Mouse (Mus musculus) activated CD4-positive, CD25-positive, alpha-beta regulatory T cell, adult 4 months (primary cell): ENCODE measurements around the gene Islr2. TPM values are rescaled to one million over a fixed set of nuclear protein-coding genes. Genes with fewer than 3 reads are reported as not detected.

Experiments used
- ATAC-seq: one replicate; pipeline ENCODE4 v1.8.0; 2017
- polyA plus RNA-seq, 2 experiments: library from polyadenylated mRNA; unstranded; fragments of 100-300 nt; shearing (Covaris generic); gene quantifications; one replicate each; pipeline ENCODE4 v1.2.1; 2017

Gene Islr2
- polyA plus RNA-seq, 2 experiments from 2014 or later: not detected

DNA sequence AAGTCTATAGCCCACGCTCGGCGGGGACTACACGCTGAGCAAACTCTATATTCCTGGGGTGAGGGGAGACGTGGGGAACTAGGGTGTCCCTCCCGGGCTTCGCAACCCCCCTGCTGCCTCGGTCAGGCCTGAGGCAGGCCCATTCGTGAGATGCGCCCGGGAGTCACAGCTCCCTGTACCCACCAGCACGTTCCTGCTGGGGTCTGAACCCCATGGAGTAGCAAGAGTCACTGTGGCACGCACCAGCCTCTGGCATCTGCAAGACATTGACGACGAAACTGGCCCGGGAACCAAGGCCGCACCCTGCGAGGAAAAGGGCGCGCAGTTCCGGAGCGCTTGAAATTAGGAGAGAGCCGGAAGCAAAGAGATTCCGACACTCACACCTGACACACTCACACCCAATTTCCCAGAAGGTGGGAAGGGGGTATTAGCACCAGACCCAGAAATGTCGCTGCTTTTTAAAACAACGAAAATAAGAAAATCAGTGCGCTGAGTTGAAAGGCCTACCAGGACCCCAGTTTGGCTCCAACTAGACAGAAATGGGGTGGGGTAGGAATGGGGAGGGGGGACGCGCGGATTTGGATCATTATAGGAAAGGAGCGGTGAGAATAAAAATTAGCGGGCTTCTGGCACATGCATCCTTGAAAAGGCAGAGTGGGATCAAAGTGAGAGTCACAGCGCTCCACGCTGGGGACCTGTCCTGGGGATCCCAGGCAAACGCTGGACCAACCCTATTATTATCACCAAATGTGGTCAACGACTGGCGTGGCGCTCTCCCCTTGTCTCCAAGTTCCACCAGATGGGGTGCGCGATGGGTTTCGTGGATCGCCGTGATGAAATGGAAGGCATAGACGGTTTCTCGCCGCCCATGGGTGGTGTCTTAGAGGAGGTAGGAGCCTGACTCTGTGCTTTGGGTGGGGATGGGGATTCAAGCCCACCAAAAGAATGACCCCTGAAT, 7.2 kb downstream of the Islr2 start:
- no peak for ATAC-seq

DNA sequence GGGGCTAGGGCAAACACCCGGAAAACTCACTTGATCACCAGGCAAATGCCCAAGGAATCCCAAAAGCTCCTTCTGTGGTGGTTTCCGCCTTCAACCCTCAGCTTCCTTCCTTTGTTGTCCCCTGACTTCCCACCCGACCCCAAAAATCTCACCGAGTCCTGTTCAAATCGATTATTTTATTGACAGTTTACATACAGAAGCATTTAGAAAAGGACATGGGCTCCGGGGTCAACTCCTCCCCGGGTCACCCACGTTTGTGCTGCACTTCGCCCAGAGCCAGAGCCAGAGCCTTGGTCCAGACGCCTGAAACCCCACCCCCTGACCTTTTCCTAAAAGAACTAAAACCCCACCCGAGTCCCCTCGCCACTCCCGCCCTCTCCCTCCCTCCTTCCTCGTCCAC, 8.0 kb downstream of the Islr2 start:
- no peak for ATAC-seq

DNA sequence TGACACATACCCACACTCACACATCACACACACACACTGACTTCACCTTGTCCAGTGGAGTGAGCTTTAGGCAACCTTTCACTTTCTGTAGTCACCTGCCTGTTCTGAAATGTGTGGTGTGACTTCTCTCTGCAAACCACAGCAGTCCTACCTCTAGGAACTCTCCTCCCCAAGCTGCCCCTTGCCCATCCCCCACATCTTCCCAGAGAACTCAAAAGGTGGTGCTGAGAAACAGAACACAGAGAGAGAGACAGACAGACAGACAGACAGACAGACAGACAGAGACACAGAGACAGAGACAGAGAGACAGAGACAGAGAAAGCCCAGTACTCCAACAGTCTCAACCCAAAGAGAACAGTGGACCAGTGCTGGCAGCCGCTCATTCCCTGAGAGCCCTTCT, 8.4 kb downstream of the Islr2 start:
- ATAC-seq: no peak

DNA sequence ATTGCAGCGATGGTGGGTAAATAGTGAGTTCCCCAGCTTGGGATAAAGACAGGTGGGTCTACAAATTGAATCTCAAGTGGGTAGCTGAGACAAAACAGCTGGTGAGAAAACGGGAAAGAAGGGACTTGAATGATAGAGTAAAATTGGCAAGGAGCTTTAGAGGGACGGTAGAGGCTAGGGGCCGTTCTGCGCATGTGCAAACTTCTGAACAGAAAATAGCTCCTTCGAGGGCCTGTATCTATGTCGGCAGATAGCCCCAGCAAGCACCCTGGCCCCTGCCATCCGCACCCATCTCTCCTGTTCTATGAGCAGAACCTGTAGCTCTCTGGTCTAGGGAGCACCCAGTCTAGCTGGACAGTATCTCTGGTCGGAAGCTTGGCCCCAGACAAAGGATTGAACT, 9.9 kb downstream of the Islr2 start:
- ATAC-seq: no peak

DNA sequence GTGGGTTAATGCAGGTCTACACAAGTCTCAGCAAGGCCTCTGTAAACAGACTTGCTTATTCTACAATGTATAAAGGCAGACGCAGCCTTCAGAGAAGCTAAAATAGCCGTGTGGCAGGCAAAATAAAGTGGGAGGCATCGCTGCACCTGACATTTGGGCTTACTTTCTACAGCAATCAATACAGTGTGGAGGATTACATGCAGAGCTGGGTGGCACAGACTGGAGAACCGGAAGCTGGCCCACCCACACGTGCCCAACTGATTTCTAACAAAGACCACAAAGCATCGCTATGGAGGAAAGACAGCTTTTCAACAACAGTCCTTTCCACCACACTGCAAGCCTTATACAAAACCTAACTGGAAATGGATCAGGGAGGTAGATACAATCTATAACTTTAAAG, 19.7 kb downstream of the Islr2 start:
- no peak for ATAC-seq

DNA sequence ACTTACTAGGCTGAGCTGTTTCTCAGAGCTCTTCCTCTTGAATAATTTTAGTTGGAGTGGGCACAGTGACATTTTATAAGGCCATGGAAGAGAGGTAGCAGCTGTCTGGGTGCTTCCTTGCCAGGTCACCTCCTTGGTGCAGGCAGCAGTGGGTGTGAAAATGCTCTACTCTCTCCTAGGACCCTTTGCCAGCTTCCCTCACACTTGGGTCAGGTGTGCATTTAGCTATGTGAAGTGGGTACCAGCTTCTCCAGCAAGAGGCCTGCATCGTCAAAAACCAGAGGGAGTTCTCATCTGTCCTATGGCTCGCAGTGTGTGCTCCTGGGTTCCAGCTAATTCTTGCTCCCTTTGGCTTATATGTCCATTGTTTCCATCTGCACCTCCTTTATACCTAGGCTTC, 24.7 kb downstream of the Islr2 start:
- ATAC-seq: no peak

DNA sequence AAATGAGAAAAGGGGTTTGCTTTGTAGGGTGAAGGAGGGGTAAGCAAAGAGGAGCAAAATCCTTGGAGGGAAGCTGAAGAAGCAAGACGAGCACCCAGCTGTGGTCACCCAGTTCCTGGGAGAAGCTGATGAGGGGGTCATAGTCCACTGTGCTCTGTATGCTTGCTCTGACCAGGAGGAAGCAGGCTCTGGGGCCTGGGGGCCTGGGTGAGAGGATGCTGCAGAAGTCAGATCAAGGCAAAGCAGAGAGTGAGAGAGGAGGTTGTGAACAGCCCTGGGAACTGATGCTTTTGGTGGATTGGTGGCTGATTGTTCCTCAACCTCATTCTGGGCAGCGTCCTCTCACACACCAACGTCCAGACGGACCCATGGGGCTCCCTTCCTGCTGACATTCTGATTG, 27.0 kb downstream of the Islr2 start:
- ATAC-seq: no peak

DNA sequence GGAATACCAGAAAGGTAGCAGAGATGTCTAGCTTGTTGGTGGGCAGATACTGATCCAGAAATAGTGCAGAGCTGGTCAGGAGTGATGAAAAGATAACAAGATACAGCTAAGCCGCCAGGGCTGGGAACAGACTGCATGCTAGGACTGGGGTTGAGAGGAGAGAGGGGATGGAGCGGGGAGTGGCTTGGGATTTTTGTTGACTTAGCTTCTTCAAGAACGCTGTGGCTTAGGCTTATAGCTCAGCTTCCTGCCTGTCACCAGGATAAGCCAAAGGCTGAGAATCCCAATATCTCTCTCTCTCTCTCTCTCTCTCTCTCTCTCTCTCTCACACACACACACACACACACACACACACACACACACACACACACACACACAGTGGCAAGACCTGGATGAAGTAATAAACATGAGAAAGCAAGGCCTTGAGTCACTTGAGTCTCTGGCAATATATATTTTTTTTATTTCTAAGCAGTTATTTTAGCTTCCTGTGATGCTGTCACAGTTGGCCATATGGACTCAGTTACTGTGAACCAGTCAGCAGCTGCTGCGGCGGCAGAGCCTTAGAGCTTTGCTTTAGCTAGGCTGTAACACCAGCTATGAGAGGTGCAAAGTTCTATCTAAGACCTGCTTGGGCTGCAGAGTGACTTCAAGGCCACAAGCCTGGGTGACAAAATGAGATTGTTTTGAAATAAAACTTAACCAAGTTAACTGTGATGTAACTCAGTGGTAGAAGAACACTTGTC, 28.2 kb downstream of the Islr2 start:
- ATAC-seq: no peak

DNA sequence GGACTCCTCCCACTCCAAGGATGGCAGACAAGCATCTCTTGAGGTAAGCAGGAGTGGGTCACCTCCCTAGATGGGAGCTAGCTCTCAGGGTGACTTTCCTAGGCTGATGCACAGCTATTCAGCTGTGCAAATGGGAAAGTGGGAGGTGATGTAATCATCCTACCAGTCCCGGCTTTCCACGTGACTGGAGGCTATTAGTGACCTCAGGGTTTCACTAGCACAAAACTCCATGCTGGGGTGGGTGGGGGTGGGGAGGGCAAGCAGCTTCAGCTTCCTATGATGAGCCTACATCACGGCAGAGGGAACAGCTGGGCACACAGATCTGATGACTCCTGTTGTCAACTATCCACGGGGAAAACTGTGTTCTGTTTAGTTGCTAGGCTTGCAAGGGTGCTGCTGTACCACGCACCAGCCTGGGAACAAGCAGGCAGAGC, 29.3 kb downstream of the Islr2 start:
- ATAC-seq: no peak

DNA sequence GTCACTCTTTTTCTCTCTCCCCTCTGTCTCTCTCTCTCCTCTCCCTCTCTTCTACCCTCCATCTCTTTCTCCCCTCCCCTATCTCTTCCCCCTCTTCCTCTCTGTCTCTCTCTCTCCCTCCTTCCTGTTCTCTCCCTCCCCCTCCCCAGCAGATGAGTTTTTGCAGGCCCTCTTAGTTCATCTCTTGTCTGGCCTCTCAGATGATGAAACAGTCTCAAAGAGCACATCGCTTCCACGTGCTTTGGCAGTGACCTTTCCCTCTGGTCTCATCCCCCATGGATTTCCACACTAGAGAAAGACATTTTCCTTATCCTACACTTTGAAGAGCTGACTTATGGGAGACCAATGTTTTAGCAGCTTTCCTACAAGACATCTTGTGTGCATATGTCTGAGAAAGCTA, 31.3 kb downstream of the Islr2 start:
- ATAC-seq: no peak

DNA sequence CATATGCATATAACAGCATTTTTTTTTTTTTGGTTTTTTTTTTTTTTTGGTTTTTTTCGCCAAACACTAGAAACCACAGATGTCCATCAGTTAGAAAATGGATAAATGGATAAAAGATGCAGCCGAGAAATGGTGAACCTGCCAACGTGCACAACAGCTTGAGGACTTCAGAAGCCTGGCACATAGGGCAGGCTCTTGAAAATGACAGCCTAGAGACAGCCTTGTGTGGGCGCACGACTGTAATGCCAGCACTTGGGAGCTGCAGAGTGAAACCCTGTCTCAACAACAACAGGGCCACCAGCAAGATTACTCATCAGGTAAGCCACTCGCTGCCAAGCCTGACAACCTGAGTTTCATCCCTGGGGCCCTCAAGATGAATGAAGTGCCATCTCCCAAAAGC, 34.7 kb downstream of the Islr2 start:
- ATAC-seq: no peak

DNA sequence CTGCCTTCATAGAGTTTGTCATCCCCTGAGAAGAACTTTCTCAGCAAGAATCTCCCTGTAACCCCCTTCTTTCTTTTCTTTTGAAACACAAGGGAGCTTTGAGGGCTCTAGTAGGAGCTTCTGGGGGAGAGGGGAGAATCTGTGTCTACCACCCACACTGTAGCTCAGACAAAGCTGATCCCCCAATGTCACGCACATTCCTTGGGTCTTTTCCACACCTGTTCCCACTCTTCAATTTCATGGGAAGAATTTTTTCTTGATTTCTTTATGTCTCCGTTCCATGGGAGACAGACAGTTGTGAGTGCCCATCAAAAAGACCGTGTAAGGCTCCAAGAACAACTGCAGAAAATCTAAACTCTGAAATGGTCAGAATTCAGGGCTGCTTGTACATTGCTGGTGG, 35.2 kb downstream of the Islr2 start:
- ATAC-seq: no peak

DNA sequence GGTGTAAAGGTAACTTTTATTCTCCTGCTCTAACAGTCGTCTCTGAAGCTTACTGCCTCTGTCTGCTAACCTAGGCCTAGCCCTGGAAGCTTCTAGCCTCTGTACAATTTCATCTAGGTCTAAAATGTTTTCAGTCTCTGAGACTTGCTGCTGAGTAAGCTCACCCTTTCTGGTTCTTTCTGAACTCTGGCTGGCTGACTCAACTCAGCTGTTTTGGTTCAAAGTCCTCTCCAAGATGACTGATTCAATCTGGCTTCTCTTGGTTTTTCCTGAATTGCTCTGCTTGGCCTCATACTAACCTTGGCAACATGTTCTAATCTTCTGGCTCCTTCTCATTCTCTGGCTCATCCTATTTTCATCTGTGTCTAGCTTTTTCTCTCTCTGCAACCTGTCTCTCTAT, 38.3 kb downstream of the Islr2 start:
- ATAC-seq: no peak

DNA sequence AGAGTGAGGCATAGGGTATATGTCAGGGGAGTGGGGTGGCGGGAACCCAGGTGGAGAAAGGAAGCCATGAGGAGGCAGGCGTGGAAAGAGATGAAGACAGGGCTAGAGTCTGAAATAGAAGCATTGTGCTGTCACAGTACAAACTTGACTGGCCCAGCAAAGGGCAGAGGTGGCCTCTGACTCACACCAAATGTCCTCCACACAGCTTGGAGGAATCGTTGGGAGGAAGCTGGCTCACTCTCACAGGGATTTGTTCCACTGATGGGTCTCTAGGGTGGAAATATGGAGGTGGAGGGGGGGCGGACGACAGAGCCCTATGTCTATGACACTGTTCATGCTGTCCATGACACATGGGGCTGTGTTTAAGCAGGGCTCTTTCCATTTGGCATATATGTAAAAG, 41.0 kb downstream of the Islr2 start:
- ATAC-seq: no peak

DNA sequence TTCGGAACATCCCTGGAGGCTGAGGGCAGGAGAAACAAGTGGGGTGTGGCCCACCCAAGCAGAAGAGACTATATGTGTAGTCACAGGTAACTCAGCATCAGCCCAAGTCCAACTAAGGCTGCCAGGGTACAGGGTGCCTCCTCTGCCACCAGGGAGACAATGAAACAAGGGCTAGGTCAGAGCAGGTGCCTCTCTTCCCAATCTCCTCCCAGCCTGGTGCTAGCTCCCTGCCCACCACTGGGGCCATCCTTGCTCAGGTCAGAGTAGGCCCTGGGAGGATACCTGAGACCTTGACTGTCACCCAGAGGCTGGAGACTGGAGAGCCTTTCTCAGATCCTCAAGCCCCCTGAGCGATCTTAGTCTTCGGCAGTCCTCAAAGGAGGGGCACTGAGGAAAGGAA, 41.9 kb downstream of the Islr2 start:
- ATAC-seq: no peak

DNA sequence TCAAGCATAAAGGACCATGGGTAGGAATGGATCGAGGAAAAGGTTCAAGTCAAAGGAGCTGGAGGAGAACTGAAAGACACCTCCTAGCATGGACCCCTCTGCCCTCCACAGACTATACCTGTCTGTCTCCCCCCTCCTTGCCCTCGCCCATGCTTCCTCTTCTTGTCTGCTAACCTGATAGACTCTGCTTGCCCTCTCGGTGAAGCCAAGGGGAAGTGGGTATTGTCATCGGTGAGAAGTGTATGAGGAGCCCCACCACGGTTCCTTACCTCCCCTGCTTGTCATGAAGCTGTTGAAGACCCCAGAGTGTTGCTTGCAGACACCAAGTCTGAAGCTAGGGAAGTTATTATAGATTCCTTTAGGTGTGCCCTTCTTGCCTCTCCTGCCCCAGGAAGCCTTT, 43.8 kb downstream of the Islr2 start:
- no peak for ATAC-seq

DNA sequence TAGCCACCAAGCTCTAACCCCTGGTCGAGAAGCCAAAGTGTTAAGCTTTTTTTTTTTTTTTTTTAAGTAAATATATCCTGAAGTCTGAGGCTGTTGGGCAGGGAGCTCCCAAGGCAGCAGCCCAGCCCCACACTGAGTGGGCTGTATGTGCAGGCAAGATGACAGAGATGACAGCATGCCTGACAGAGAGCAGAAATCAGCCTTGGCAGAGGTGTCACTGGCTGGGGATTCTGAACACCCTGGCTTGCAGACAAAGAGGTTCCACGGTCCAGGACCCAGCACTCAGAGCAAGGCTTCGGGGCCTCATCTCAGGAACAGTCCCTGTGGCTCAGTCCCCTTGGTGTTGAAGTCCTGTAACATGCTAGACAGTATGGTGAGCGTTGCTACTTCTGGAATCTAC, 44.3 kb downstream of the Islr2 start:
- ATAC-seq: no peak

DNA sequence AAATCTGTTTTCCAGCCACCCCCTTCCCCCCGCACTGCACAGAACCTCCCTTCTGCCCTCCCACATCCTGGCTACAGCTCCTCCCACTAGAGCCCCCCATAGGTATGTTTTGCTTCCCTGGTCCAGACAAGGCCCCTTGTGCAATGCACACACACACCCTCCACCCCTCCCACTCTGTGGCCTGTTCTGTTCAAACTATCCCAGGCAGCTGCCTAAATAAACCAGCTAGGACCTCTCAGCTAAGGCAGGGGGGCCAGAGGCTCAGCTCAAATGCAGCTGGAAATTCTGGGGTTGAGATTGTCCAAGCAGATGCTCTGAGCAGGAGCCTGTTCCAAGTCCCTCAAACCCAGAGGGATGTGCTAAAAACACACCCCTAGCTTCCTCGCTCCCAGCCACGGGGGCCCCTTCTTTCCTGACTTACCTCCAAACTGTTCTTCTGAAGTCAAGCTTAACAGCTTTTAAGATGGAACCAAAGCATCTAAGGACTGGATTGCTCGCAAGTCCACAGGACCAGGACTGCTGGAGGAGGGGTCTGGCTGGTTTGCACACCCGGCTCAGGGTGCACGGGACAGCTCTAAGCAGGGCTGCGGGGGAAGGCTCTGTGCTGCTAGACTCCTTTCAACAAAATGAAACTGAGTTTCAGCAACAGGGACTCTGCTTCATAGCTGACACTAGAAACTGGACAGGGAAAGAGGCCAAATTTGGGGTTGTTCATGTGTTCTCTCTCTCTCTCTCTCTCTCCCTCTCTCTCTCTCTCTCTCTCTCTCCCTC, 45.4 kb downstream of the Islr2 start:
- no peak for ATAC-seq

DNA sequence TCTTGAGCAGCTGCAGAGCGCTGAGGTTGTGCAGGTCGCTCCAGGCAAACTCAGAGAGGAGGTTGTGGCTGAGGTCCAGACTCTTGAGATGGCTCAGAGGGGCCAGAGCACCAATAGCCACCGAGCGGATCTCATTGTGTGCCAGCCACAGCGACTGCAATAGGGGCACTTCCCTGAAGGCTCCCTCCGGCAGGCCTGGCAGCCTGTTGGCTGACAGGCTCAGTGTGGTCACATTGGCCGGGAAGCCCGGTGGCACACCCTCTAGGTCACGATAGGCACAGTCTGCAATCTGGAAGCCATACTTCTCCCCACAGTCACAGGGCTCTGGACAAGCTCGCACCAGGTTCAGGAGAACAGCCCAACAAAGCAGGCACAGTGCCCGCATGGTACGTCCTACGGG, 46.3 kb downstream of the Islr2 start:
- ATAC-seq: no peak

DNA sequence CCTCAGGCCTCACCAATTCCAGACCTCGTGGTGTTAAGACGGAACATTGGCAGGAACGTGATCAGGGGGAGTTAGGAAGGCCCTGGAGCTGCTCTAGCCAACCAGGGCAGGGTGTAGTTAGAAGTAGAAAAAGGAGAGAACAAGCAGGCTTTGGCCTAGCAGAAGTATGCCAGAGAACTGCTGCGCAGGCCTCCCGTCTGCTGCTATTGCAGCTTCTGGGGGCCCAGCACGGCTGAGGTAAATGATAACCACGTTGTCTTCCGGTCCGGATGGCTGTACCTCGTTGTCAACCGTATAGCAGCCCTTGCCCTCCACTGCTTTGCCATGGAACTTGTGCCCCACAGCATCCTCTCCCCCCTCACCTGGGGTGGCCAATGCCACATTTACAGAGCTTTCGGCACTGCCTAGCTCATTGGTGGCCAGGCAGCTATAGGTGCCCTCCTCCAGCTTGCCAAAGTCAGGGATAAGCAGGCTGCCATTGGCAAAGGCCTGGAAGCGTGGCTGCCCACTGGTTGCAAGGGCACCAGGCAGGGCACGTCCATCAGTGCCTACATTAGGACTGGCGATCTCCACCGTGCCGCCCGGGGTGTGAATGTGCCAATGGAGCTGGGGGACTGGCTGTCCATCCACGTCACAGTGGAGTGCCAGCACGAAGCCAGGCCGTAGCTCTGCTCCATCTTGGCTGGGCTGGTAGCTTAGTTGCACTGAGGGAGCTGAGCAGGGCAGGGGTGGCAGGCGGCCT, 47.1 kb downstream of the Islr2 start:
- no peak for ATAC-seq

DNA sequence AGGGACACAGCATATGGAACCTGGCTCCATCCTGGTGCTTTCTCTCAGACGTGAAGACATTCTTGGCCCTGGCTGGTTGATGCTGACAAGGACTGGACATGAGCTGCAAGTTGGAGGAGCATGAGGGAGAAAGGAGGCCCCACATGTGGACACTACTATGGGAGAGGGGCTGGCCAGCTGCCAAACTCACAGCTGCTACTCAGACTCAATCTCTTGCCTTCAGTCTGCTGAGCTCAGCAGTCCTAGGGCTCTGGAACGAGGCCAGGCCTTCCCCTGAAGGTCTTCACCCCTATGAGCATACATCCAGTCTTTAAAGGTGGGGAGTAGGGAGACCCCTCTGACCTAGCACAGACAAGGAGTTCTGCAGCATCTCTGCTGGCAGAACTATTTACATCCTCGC, 48.8 kb downstream of the Islr2 start:
- ATAC-seq: no peak

DNA sequence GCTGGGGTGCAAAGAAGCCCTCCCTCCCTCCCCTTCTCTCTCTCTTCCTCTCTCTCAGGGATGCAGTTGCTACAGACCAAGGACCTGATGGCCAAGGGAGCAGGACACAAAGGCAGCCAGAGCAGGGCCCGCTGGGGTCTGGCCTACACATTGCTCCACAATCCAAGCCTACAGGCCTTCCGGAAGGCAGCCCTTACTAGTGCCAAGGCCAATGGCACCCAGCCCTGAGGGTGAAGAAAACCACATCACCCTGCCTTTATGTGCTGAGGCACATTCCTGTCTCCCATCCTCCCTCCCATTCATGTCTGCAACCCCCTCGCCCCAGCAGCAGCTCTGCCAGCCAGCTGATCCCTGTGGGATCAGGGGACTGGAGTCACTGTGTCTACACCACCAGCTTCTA, 51.0 kb downstream of the Islr2 start:
- ATAC-seq: no peak
